Mouse (Mus musculus) midbrain, embryonic 14.5 days (tissue): ENCODE measurements around the gene AL731706.2. TPM values are rescaled to one million over a fixed set of nuclear protein-coding genes. Genes with fewer than 3 reads are reported as not detected.

Experiments
- ATAC-seq: fragments of 200-750 bp; cut with Nextera tagmentation; 2 replicates; pipeline ENCODE4 v1.8.0; 2017; ENCODE audit warnings: moderate number of reproducible peaks, moderate library complexity; ENCODE audit not compliant: low FRiP score, low TSS enrichment
- DNase-seq: peaks from one replicate; pipeline ENCODE4 v3.0.0-alpha.2; 2015
- H3K27ac ChIP-seq: fragments of 300-500 bp; sonication (generic); replicated peaks from 2 replicates; pipeline ENCODE4 v1.5.1; 2014; ENCODE audit warnings: mild to moderate bottlenecking, low read depth, low read length, moderate library complexity
- H3K27me3 ChIP-seq: fragments of 300-500 bp; sonication (generic); 2 replicates; pipeline ENCODE4 v1.6.1; 2014; ENCODE audit warnings: low read length, control low read depth, mixed read lengths; ENCODE audit not compliant: control insufficient read depth, insufficient read depth
- H3K36me3 ChIP-seq: fragments of 300-500 bp; sonication (generic); 2 replicates; pipeline ENCODE4 v1.6.1; 2014; ENCODE audit warnings: low read length, control low read depth; ENCODE audit not compliant: control insufficient read depth, insufficient read depth
- H3K4me1 ChIP-seq: fragments of 300-500 bp; sonication (generic); 2 replicates; pipeline ENCODE4 v1.6.1; 2014; ENCODE audit warnings: mild to moderate bottlenecking, antibody characterized with exemption, low read length, control low read depth; ENCODE audit not compliant: control insufficient read depth, insufficient read depth
- H3K4me2 ChIP-seq: fragments of 300-500 bp; sonication (generic); 2 replicates; pipeline ENCODE4 v1.6.1; 2014; ENCODE audit warnings: mild to moderate bottlenecking, low read length, moderate library complexity
- H3K4me3 ChIP-seq: fragments of 300-500 bp; sonication (generic); replicated peaks from 2 replicates; pipeline ENCODE4 v1.5.1; 2014; ENCODE audit warnings: low read depth, low read length
- H3K9ac ChIP-seq: fragments of 300-500 bp; sonication (generic); replicated peaks from 2 replicates; pipeline ENCODE4 v1.6.1; 2014; ENCODE audit warnings: mild to moderate bottlenecking, low read length, moderate library complexity
- H3K9me3 ChIP-seq: fragments of 300-500 bp; sonication (generic); 2 replicates; pipeline ENCODE4 v1.6.1; 2016; ENCODE audit warnings: low read length, control low read depth, mixed read lengths; ENCODE audit not compliant: control insufficient read depth
- WGBS: fragments of 180-500 bp; shearing (Covaris S2); extraction: QIAGEN DNeasy Blood & Tissue Kit; methylation state at CpG from one replicate; pipeline ENCODE4 v1.1.7; 2014; 5-methylcytosine and 5-hydroxymethylcytosine counted together
- polyA plus RNA-seq: library from polyadenylated mRNA; unstranded; fragments of >200 nt; fragmentation: Nextera tagmentation; extraction: Ambion mirVana; gene quantifications from 2 replicates; pipeline ENCODE4 v1.2.1, GENCODE M21; 2014

The AL731706.2 gene
- 20.3 and 29.9 TPM in 2 replicates for polyA plus RNA-seq

DNA sequence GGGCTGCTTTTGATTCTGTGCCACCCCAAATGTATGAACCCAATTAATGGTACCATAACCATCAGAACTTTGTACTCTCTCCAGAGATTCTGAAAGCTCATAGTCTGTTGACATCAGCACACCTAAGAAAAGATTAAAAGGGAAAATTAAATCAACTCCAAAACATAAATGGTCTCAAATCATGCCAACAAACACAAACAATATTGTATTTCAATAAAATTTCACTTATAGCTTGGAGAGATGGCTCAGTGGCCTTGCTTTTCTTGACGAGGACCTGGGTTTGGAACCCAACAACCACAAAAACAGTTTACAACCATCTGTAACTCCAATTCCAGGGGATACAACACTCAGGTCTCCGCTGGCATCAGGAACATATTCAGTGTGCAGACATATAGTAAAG lies at the start of gene AL731706.2:
AL731706.2 (minus strand) TSS at position 101 of the 400 bp plus-strand sequence.
- Histone ChIP-seq H3K4me1 (peaks cover 5% of the 10 kb centered on the region; the same call in 1 of the 2 replicates), H3K9ac (no peak within 1 kb of the TSS), H3K4me2 (no peak within 1 kb of the TSS), H3K9me3 (no peaks in the 10 kb centered on the region), H3K27me3 (no peaks in the 10 kb centered on the region), H3K36me3 (peaks cover 35% of the 10 kb centered on the region), H3K4me3 (no peak within 1 kb of the TSS), H3K27ac (no peak within 1 kb of the TSS)
- WGBS, result 98% methylated on average over 2 of the region's 2 CpGs
- DNase-seq (no peak), ATAC-seq (no peak)

DNA sequence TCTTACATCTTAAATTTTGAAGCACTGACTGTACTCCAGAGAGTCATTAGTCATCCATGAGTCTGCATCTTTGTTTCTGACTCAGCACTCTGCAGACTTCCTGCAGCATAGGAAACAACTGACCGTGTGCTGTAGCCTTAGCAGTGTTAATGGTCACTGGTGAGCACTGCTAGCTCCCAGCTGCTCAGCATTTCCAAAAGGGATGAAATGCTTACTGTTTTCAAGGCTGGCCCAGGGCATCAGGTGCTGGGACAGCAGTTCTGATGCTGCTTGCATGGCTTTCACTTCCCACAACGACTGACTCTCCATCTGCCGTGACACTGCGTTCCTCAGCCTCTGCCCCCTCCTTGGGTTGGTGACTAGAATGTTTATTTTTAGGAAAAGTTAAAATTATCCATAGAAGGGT lies 35.5 kb upstream of the AL731706.2 start:
- Histone ChIP-seq H3K9ac (no peak overlapping the region), H3K27me3 (no peaks in the 10 kb centered on the region)
- no peak for DNase-seq

DNA sequence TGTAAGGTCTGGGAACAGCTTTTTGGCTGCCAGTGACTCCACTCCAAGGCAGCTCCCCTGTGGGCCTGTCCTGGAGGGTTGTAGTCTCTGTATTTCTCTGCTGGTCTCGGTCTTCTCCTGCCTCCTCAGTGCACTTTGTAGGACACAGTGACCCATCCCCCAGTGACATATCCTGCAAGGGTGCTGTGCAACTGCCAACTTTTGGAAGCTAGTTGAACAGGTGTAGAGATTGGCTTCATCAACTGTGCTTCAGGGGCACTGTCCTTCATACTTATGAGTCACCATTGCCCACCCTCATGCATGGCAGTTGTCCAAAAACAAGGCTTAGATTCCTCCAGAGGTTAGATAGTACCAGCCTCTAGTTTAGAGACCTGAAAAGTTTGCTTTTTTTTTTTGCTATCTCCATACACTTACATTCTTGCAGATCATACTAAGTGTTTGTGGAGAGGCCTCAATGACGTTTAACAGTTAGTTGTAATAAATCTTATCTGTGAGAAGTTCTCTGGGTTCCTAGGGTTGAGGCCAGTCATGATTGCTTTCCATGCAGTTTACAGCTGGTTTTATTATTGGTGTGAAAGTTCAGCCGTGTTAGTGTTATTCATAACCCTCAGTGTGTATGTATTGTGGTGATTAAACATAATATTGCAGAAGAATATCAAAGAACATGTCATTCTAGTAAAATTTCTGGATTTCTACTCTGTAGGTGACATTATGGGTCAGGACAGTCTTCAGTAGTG lies 34.9 kb upstream of the AL731706.2 start:
- WGBS, result 91% methylated on average over 3 of the region's 3 CpGs
- H3K9ac ChIP-seq, result no peak overlapping the region
- H3K36me3 ChIP-seq, result no peaks in the 10 kb centered on the region
- H3K4me3 ChIP-seq, result no peak overlapping the region
- no peaks in the 10 kb centered on the region for H3K9me3 ChIP-seq
- no peak overlapping the region for H3K4me2 ChIP-seq
- no peaks in the 10 kb centered on the region for H3K4me1 ChIP-seq
- H3K27me3 ChIP-seq, result no peaks in the 10 kb centered on the region
- no peak for ATAC-seq
- DNase-seq, result no peak
- no peak overlapping the region for H3K27ac ChIP-seq

More for the DNA sequence above, 35.5 kb upstream of the AL731706.2 start:
- Histone ChIP-seq H3K4me1 (no peaks in the 10 kb centered on the region), H3K4me2 (no peak overlapping the region), H3K36me3 (no peaks in the 10 kb centered on the region), H3K9me3 (no peaks in the 10 kb centered on the region), H3K27ac (no peak overlapping the region), H3K4me3 (no peak overlapping the region)
- WGBS, result 71% methylated on average over 4 of the region's 4 CpGs
- no peak for ATAC-seq

DNA sequence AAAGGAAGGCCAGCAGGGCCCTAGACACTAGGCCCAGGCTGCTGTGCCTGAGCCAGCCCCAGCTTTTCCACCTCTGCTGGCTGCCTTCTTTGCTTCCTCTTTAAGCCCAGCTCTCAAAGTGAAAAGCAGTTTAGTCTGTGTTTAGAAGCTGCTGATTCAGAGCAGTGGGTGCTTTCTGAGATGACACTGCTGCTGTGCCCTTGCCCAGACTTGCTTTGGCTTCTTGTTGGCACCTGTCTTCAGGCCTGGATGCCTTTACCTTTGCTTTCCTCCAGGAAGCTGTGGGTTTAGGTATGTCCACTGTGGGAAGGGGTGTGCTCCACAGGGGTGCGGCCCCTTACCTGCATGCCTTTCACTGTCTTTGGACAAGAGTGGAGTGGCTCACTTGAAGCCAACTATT lies 34.0 kb upstream of the AL731706.2 start:
- WGBS, result 96% methylated on average over 1 of the region's 1 CpGs
- no peak for ATAC-seq
- Histone ChIP-seq H3K9ac (no peak overlapping the region), H3K4me2 (no peak overlapping the region), H3K36me3 (no peaks in the 10 kb centered on the region), H3K4me3 (no peak overlapping the region), H3K4me1 (no peaks in the 10 kb centered on the region), H3K27me3 (no peaks in the 10 kb centered on the region), H3K9me3 (no peaks in the 10 kb centered on the region), H3K27ac (no peak overlapping the region)
- no peak for DNase-seq

DNA sequence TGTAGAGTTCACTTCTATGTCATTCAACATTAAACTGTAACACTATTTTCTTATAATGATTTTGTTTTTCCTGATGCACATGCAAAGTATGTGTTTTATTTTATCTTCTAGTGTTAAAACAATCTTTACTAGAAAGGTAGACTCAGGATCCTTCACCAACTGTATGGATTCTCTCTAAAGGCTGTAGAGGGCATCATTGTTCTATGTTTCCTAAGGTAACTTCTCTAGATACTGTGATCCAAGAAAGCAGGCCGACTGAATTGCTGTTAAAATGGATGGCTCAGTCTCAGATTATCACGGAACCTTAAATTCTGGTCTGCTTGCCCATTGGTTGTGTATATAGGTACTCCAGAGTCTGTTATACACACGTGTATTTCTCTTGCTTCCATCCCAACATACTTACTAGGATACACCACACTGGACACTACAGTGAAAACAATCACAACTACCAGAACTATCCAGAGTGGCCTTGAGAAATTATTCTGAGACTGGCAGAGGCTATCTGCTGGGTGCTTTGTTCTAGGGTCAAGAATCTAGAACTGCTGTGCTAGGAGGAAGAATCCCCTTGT lies 28.9 kb upstream of the AL731706.2 start:
- H3K27me3 ChIP-seq, result no peaks in the 10 kb centered on the region
- H3K27ac ChIP-seq, result no peak overlapping the region
- no peaks in the 10 kb centered on the region for H3K4me1 ChIP-seq
- no peak overlapping the region for H3K9ac ChIP-seq
- H3K4me3 ChIP-seq, result no peak overlapping the region
- H3K36me3 ChIP-seq, result no peaks in the 10 kb centered on the region
- H3K4me2 ChIP-seq, result no peak overlapping the region
- WGBS, result 35% methylated on average over 3 of the region's 3 CpGs
- DNase-seq (peak; percentile 81), ATAC-seq (peak; percentile 41; the same call in 1 of the 2 replicates)
- H3K9me3 ChIP-seq, result no peaks in the 10 kb centered on the region

DNA sequence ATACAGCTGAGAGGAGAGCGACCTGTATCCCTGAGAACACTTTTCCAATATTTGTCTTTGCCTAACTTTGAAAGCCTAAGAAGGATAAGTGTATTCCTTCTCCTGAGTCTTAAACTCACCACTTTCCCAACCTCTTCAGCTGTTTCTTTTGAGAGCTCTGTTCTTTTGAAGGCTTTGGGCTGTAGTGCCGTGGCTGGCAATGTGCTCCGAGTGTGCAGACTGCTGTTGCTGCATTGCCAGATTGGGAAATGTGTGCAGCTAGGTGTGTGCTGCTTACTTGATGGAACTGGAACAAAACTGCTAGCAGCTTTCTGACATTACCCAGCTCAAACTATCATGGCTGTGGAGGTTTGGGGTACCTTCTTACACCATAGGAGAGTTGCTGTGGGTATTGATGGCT lies 27.5 kb upstream of the AL731706.2 start:
- Histone ChIP-seq H3K36me3 (no peaks in the 10 kb centered on the region), H3K27me3 (no peaks in the 10 kb centered on the region), H3K9ac (no peak overlapping the region), H3K9me3 (no peaks in the 10 kb centered on the region), H3K4me1 (no peaks in the 10 kb centered on the region), H3K4me2 (no peak overlapping the region), H3K27ac (no peak overlapping the region), H3K4me3 (no peak overlapping the region)
- ATAC-seq (no peak), DNase-seq (no peak)
- WGBS, result 10% methylated on average over 3 of the region's 3 CpGs

DNA sequence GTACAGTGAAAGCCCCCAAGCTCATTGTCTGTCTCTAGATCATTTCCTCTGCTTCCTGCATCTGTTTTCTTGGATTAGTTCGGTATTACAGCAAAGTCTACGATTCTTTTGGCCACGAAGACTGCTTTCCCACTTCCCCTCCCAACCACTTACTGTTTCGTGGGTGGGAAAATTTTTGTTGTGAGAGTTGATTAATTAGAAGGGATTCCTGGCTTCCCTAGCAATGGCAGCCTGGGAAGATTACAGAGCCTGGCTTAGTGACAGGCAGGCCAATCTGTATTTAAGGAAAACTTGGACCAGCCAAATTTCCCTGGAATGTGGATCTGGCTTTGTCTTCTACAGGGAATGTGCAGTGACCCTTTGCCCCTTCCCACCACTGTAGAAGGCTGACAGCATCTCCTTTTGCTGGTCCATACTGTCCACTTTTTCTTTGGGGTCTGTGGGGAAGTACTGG lies 26.5 kb upstream of the AL731706.2 start:
- Histone ChIP-seq H3K4me1 (no peaks in the 10 kb centered on the region), H3K9ac (no peak overlapping the region), H3K36me3 (no peaks in the 10 kb centered on the region), H3K4me2 (no peak overlapping the region), H3K9me3 (no peaks in the 10 kb centered on the region), H3K27me3 (no peaks in the 10 kb centered on the region), H3K27ac (no peak overlapping the region), H3K4me3 (no peak overlapping the region)
- no peak for ATAC-seq
- no peak for DNase-seq
- 9% methylated on average over 4 of the region's 4 CpGs for WGBS

DNA sequence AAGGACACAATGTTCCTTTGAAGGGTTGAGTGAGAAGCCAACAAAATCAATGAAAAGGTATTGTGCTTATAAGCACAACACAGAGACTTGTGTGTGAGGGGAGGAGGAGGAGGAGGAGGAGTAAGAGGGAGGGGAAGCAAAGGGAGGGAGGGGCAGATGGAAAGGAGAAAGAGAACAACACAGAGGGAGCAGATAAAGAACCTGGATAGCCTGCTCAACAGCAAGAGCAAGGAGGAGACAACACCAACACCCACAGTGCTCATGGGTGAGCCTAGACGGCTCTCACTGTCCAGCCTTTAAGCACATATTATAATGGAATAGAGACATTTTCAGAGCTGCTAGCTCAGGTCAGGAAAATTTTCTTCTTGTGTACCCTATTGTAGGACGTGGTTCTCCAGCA lies 23.8 kb upstream of the AL731706.2 start:
- Histone ChIP-seq H3K4me1 (no peaks in the 10 kb centered on the region), H3K4me3 (no peak overlapping the region), H3K27ac (no peak overlapping the region), H3K9me3 (no peaks in the 10 kb centered on the region), H3K27me3 (no peaks in the 10 kb centered on the region), H3K4me2 (no peak overlapping the region), H3K9ac (no peak overlapping the region), H3K36me3 (peaks cover 5% of the 10 kb centered on the region; the same call in 1 of the 2 replicates)
- 62% methylated on average over 2 of the region's 2 CpGs for WGBS
- DNase-seq, result no peak
- no peak for ATAC-seq

DNA sequence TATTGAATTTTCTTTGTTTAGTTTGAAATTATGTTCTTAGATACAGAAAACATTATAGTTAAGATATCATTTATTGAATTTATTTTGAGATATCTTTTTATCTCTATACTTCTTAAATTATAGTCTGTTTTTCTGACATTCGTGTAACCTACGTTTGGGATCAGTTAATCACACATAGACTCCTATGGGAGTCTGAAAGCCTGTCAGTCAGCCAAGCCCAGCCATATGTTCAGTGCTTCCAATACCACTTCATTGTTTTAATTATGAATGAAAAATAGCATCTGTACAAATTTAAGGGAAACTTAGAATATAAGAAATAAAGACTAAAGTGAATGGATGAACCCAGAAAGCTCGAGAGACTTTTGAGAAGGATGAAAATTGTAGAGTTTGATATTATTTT lies 23.1 kb upstream of the AL731706.2 start:
- peaks cover 5% of the 10 kb centered on the region; the same call in 1 of the 2 replicates for H3K36me3 ChIP-seq
- H3K9ac ChIP-seq, result no peak overlapping the region
- no peak overlapping the region for H3K27ac ChIP-seq
- DNase-seq (no peak), ATAC-seq (no peak)
- H3K4me2 ChIP-seq, result no peak overlapping the region
- no peaks in the 10 kb centered on the region for H3K4me1 ChIP-seq
- H3K9me3 ChIP-seq, result no peaks in the 10 kb centered on the region
- no peak overlapping the region for H3K4me3 ChIP-seq
- H3K27me3 ChIP-seq, result no peaks in the 10 kb centered on the region
- whole genome bisulfite sequencing, result 68% methylated on average over 3 of the region's 3 CpGs
